Mouse (Mus musculus) testis, postnatal 14 days (tissue): Measurements from ENCODE around the gene Gpsm1.

Experiments
- DNase-seq: peaks from one replicate; pipeline ENCODE4 v3.0.0; 2021; ENCODE audit warnings: low spot score

Gpsm1 gene

GRCm38 (mm10) chr2:26341510-26341981, 26.2 kb downstream of the Gpsm1 start:
- DNase-seq = no peak

DNA sequence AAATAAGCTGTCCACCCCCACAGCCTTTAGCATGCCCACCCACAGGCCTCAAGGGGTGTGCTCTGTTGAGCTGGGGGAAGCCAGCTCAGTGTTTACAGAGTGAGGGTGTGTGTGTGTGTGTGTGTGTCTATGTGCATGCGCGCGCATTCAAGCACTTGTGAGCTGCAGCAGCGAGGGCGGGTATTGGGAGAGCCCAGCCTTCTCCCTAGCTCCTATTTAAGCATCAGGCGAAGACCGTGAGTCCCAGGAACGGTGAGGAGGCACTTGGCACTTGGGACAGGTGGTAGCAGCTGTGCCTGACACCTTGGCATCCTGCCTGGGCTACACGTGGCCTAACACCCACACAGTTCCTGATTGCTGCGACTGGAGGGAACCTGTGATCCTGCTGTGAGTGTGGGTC, 26.7 kb downstream of the Gpsm1 start:
- peak; percentile 60 for DNase-seq

GRCm38 (mm10) chr2:26342609-26343490, 27.5 kb downstream of the Gpsm1 start:
- DNase-seq = no peak

DNA sequence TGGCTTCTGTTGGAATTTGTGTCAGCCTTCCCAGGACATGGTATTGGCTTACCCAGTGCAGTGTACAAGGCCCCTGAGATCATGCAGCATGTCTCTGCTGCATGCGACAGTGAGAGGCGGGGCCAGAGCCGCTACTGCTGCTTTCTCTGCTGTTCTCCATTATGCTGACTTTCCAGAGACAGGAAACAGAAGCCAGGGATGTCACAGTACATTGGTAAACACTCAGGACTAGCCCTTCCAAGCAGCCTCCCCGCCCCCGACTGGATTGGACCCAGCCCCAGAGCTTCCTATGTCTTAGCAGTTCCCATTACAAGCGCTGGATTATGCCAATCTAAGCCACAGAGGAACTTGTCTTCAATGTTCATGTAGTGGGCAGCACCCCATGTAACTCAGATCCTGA, 32.9 kb downstream of the Gpsm1 start:
- no peak for DNase-seq

GRCm38 (mm10) chr2:26351358-26352290, 36.3 kb downstream of the Gpsm1 start, which contains the start of gene Dnlz:
Dnlz (minus strand) TSS chr2:26352110.
- peak; percentile 90 for DNase-seq

DNA sequence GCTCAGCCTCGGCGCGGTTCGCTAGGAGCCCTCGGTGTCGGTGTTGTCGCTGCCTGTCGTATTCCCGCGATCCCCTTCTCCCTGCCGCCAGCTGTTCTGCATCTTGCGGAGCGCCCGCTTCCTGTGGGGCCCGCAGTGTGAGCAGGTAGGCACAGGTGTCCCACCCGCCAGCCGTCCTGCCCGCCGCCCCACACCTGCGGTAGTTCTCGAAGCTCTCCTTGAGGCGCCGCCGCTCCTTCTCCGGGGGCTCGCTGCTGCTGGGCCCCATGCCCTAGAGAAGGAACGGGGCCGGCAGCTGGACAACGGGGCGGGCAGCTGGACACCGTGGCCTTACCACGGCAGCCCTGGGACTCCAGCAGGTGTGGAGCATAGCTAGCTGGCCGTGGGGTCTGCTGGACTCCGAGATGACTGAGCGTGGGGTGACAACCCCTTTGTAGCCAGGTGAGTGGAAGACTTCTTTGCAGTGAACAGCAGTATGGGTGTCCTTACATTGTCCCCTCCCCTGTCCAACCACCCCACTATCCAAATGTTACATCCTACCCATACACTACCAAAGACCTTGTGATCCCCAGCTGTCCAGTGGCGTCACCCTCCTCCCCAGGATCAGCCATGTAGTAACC, 37.1 kb downstream of the Gpsm1 start:
- DNase-seq = peak; percentile 69

DNA sequence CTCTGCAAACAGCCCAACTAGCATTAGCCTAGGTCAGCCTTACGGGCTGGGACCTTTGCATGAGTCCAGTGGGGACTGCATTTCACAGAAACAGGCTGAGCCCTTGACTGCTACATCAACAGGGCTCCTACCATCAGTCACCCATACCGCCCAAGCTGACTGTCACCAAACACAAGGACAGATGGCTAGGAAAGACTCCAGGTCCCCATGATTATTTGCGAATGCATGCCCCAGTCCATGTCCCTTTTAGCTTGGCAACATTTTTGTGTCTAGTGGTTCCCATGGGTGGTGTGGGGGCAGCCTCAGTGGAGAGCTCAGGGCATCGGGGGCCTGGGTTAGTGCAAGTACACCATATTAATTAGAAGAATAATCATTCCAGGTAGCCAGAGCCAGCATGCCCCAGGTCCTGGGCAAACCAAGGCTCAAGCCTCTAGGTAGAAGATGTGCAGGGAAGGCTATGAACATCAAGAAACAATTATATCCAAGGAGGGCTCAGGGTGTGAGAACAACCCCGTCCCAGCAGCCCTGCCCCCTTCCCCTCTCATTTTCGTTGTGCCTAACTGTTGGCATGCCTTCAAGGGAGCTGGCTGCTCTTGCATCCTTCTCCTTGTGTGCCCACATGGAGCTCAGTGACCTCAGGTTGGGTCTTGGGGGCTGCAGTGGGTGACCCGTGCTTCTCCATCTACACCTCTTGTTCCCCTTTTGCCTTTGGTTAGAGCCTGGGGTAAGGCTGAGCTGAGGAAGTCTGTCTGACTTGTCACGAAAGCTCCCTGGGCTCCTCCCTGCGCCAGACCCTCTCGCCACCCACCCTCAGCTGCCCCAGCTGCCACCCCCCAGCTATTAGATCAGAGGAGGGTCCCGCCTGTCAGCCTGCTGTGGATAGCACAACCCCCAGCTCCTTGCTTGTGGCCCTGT, 38.0 kb downstream of the Gpsm1 start:
- no peak for DNase-seq

GRCm38 (mm10) chr2:26354401-26354800, 39.1 kb downstream of the Gpsm1 start:
- DNase-seq = no peak

DNA sequence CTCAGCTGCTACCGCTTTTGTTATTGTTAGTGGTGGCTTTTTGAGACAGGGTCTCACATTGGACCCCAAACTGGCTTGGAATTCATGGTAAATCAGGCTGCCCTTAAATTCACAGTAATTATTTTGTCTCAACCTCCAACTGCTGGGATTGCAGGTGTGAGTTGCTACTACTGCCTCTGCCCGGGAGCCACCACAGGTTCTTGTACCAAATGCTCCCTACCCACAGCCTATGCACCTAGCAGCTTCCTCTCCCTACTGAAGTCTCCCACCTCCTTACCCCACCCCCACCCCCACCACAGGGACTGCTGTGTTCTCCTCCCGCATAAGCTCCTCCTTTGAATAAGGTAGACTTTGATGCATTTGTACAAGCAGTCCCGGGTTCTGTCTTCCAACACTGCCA, 40.9 kb downstream of the Gpsm1 start:
- no peak for DNase-seq

DNA sequence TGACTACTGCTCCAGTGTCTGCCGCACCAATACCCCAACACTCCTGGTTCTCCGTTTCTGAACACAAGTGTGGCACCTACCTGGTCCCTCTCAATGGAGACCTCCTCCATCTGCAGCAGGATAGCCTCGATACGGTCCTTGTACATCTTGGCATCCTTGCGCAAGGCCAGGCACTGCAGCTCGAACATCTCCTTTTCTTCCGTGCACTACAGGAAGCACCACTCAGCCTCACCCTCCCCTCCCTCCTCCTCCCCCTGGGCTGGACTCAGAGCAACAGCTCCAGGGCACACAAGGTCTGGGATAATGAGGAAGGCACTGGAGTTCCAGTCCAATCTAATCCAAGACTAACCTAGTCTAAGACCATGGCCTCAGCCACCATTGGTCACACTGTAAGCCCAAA, 41.4 kb downstream of the Gpsm1 start:
- no peak for DNase-seq

DNA sequence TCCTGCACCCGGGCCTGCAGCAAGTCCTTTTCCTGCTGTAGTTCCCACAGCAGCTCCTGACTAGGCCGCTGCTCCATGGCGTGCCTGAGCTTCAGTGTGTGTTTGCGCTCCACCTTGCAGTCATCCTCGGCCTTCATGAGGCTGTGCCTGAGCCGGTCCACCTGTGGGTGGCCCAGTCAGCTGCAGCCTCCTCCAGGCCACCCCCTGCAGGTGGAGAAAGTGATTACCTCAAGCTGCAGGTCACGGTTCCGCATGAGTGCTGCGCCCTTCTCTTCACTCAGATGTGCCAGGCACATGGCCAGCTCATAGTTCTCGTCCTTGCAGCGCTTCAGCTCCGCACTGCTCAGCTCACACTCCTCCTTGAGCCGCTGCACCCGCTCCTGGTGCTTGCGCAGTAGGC, 42.2 kb downstream of the Gpsm1 start:
- DNase-seq = no peak

DNA sequence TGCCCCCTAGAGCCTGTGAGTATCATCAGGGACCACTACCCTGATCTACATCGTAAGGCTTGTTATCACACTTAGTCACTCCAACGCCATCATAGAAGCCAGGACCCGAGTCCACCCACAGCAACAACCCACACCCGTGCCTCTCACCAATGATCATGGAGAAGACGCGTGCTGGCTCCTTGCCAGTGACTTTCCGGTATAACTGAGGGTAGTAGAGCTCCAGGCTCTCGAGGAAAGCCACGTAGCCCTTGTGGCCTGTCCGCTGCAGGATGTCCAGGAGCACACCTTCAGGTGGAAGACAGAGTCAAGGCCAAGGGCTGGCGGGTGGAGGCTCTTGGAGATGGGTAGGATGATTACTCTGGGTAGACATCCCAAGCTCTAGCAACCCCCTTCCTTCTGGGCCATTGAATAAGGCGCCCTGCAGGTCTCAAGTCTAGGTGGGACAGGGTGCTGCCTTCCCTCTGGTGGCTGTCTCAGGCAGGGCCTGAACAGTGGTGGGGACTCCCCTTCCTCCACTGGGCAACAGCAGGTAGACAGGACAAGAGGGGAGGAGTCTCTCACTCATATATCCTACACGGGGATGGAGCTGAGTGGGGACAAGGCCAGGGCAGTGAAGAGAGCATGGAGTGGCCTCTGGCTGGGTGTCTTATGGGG, 43.5 kb downstream of the Gpsm1 start:
- no peak for DNase-seq

DNA sequence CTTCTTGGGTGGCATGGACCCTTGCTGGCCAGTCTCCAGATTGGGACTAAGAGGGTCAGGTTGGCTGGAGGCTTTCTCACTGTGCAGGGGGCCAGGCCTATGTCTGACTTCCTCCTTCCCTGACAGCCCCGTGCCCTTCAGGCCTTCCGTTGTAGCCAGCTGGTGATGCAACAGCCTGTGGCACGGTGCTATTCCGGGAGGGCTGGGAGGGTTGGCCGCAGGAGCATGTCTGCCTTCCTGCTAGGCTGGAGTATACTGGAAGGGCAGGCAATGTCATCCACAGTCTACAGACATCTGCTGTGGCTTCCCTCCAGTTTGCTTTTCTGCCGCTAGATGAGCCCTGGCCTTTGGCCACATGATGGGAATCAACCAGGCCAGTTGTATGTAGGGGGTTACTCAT, 44.7 kb downstream of the Gpsm1 start:
- DNase-seq = no peak

- no peak for DNase-seq
Observed at GRCm38 (mm10) chr2:26360772-26361171, 45.5 kb downstream of the Gpsm1 start, which contains the start of gene Card9. Card9 (minus strand) TSS chr2:26360918.

DNA sequence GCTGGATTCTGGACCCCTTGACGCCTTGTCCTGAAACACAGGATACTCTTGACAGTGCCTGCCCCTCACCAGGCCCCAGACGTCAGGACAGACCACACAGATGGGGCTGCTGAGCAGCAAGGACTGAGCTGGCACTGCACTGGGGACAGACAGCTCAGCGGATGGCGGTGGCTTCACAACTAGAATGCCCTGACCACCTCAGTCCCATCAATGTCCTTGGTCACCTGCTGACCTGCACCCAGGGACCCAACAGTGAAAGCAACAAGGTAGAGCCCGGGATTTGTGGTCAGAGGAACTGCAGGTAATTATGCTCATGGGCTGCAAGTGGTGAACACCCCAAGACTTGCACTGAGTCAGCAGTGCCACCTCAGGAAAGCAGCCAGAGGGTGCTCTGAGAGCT, 47.7 kb downstream of the Gpsm1 start:
- DNase-seq = no peak

- no peak for DNase-seq
Observed at GRCm38 (mm10) chr2:26363481-26363880, 48.2 kb downstream of the Gpsm1 start.

GRCm38 (mm10) chr2:26364738-26365465, 49.6 kb downstream of the Gpsm1 start:
- DNase-seq = peak; percentile 67

- DNase-seq = no peak
Observed at GRCm38 (mm10) chr2:26367911-26368310, 52.6 kb downstream of the Gpsm1 start.

DNA sequence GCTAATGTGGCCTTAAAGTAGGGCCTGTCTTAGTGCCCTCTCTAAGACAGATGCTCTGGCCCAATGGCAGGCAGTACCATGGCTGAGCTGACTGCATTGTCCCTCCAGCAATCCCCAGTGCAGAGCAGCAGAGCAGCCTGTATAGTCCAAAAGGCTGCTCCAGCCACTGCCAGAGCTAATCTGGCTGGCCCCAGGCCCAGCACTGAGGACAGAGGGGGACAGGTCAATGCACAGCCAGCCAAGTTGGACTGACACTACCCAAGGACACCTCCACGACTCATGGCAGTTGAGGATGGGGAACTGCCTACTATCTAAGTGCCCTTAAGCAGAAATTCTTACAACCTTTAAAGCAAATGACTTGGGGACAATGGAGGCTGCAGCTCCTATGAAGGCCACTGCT, 53.3 kb downstream of the Gpsm1 start:
- DNase-seq = no peak

DNA sequence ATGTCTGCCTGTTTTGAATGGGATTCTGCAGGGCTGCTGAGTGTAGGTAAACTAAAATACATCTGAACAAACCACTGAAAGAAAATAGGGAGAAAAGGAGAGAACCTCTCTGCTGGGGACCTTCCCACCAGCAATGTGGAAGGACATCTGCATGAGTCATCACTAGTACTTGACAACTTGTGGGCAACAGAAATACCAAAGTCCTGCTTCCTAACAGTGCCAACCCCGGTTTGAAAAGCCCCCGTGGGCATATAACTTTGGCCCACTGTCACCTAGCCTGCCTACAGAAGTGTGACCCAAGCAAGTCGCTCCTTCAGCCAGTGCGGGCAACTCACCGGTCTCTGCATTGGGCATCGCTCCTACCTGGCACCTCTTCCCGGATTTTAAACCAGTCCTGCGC, 57.1 kb downstream of the Gpsm1 start:
- DNase-seq = no peak
